Mouse (Mus musculus): ENCODE results near the gene Hnrnpf. TPM values are rescaled to one million over a fixed set of nuclear protein-coding genes. Genes with fewer than 3 reads are reported as not detected.

Hnrnpf gene
- polyA plus RNA-seq, 1 experiment = 112 TPM

DNA sequence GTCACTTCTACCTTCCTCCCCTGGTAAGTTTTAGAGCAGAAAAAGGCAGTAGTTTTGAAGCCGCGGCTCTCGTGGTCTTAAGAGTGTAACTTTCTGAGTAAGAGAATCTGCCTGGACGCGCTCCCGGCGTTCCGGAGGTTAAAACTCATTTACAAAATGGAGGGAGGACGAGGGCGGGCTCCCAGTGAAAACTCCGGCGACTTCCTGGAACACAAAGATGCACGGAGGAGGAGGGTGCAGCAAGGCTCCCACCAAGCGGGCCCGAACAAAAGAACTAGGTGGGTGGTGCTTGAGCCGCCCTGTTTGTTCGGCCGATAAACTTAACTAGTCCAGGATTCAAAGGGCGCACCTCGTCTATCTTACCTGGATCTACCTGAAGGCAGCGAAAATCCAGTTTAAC lies 17.5 kb downstream of the Hnrnpf start:
- Histone ChIP-seq H3K36me3 (replicated peaks; ENCODE audit: low read length) (peaks cover 56% of the 10 kb centered on the region), H3K9me3 (no peaks in the 10 kb centered on the region), H3K27me3 (replicated peaks) (no peaks in the 10 kb centered on the region), H3K4me1 (peaks cover 74% of the 10 kb centered on the region), H3K4me3 (replicated peaks) (peak overlapping the region; percentile 95)
- TF ChIP-seq FLI1 (IDR thresholded peaks at IDR 0.05; ENCODE audit: low read length) = no peak
- TF ChIP-seq GATA1 (IDR thresholded peaks at IDR 0.05; ENCODE audit: borderline replicate concordance, low read length) = no peak

DNA sequence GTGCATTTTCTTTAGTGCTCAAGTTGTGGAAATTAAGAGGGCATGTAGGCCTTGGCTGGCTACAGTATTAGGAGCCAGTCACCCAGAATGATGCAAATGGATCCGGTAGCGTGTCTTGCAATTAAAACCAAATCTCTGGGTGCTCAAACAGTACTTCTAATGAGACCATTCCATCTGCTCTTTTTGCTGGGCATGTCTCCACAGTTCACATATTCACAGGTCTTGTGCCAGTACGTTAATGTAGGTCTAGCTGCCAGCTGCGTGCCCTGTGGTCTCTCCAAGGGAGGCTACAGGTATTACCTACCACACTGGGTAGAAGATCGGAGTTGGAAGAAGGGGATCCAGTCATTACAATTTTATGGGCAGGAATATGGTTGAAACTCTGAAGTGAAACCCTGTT lies 17.9 kb downstream of the Hnrnpf start:
- peaks cover 59% of the 10 kb centered on the region for H3K36me3 ChIP-seq (replicated peaks; ENCODE audit: low read length)
- H3K4me3 ChIP-seq (replicated peaks) = peak overlapping the region; percentile 95
- H3K4me1 ChIP-seq = peaks cover 72% of the 10 kb centered on the region
- TF ChIP-seq FLI1 (IDR thresholded peaks at IDR 0.05; ENCODE audit: low read length) (no peak), GATA1 (IDR thresholded peaks at IDR 0.05; ENCODE audit: borderline replicate concordance, low read length) (no peak)
- H3K9me3 ChIP-seq = no peaks in the 10 kb centered on the region
- H3K27me3 ChIP-seq (replicated peaks) = no peaks in the 10 kb centered on the region

DNA sequence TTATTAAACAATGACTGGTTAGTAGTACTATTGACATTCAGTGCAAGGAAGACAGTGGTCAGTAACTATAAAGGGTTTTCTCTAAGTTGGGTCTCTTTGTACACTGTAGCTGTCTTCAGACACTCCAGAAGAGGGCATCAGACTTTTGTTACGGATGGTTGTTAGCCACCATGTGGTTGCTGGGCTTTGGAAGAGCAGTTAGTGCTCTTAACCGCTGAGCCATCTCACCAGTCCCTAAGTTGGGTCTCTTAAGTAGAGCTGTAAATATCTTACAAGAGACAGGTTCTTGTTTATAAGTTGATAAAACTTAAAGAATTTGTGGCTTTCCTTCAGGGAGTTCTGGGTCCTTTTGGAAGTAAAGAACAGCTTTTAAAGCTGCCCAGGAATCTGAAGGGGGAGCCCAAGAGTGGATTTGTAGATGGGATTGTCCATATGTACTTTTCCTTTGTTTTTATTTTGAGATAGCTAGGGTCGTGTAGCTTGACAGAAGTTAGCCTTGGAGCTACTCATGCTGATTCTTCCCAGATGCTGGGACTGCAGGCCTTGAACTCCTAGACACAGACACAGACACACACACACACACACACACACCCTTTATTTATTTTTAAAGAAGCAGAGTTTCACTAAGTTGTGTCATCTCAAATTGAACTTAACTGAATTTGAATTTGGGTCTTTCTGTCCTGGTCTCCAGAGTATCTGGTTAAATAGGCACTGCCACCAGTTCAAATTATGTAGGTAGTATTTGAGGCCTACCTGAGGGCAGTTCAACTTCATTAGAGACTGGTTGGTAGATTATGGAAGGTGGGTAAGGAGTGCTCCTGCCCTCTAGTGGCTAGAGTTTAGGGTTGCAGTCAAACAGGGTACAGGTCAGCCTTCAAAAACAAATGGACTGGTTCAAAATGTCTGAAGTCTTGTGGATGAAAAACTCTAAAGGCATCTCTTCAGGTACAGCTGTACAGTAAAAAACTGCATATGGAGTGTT lies 20.8 kb downstream of the Hnrnpf start:
- H3K27me3 ChIP-seq (replicated peaks) = no peaks in the 10 kb centered on the region
- no peaks in the 10 kb centered on the region for H3K9me3 ChIP-seq
- peak overlapping the region; percentile 15 for H3K4me3 ChIP-seq (replicated peaks)
- H3K36me3 ChIP-seq (replicated peaks; ENCODE audit: low read length) = peaks cover 58% of the 10 kb centered on the region
- peaks cover 45% of the 10 kb centered on the region for H3K4me1 ChIP-seq
- TF ChIP-seq FLI1 (IDR thresholded peaks at IDR 0.05; ENCODE audit: low read length) (no peak), GATA1 (IDR thresholded peaks at IDR 0.05; ENCODE audit: borderline replicate concordance, low read length) (no peak)

DNA sequence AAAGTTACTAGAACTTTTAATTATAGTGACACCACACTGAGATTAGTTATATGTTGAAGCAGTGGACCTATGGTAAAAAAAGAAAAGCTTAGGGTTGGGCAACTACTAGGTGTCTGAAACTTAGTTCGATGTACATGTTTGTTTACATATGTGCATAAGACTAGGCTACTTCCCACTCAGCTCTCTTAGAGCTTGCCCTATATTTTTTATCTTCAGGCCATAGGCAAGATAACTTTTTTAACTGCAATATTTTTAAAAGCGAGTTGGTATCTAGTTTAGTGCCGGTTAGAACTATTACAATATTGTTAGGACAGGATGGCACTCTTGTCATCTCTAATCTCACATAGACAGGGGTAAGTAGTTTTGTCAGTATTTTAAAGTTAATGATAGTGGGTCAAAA lies 21.9 kb downstream of the Hnrnpf start:
- Histone ChIP-seq H3K4me3 (replicated peaks) (no peak overlapping the region), H3K9me3 (no peaks in the 10 kb centered on the region), H3K27me3 (replicated peaks) (no peaks in the 10 kb centered on the region), H3K4me1 (peaks cover 44% of the 10 kb centered on the region), H3K36me3 (replicated peaks; ENCODE audit: low read length) (peaks cover 67% of the 10 kb centered on the region)
- TF ChIP-seq FLI1 (IDR thresholded peaks at IDR 0.05; ENCODE audit: low read length) (no peak), GATA1 (IDR thresholded peaks at IDR 0.05; ENCODE audit: borderline replicate concordance, low read length) (no peak)

DNA sequence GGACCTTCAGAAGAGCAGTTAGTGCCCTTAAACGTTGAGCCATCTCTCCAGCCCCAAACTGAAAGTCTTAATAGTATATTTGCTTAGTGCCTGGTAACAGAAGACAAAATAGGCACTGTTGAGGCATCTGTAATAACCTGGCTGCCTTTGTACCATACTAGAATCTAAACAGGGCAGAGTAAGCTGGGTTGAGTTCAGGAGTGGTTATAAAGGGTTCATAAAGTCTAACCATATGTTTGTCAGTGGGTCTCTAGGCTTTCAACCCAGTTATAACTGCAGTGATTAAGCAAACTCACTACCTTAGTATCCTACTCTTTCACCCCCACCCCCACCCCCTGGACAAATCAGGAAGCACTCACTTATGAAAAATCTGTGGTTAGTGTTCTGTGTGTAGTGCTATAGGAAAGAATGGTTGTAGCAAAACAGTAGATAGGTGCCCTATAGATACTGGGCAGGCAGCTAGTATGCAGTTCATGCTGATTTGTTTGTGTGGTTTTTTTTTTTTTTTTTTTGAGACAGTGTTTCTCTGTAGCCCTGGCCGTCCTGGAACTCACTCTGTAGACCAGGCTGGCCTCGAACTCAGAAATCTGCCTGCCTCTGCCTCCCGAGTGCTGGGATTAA lies 26.9 kb downstream of the Hnrnpf start:
- no peaks in the 10 kb centered on the region for H3K9me3 ChIP-seq
- TF ChIP-seq GATA1 (IDR thresholded peaks at IDR 0.05; ENCODE audit: borderline replicate concordance, low read length) (no peak), FLI1 (IDR thresholded peaks at IDR 0.05; ENCODE audit: low read length) (no peak)
- H3K36me3 ChIP-seq (replicated peaks; ENCODE audit: low read length) = peaks cover 70% of the 10 kb centered on the region
- H3K4me3 ChIP-seq (replicated peaks) = no peak overlapping the region
- no peaks in the 10 kb centered on the region for H3K27me3 ChIP-seq (replicated peaks)
- peaks cover 4% of the 10 kb centered on the region; the same call in 1 of the 2 replicates for H3K4me1 ChIP-seq

DNA sequence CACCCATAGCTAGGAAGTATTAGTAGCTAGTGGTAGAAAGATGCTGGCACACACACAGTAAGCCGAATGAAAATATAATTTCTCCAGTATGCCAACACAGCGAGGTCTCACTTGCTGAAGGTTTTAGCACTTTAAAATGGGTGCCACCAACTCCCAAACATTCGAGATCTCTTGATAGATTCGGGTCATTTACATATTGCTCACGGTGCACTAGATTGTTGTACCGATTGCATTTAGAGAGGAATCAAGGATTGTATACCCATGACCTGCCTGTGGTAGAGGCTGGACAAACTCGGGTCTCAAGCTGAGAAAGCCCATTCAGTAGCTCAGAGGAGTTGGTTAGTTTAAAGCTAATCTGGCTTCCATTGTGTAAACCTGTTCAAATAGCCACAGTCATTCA lies 27.8 kb downstream of the Hnrnpf start:
- peaks cover 5% of the 10 kb centered on the region for H3K4me1 ChIP-seq
- H3K9me3 ChIP-seq = no peaks in the 10 kb centered on the region
- H3K4me3 ChIP-seq (replicated peaks) = no peak overlapping the region
- peaks cover 71% of the 10 kb centered on the region for H3K36me3 ChIP-seq (replicated peaks; ENCODE audit: low read length)
- TF ChIP-seq FLI1 (IDR thresholded peaks at IDR 0.05; ENCODE audit: low read length) (no peak), GATA1 (IDR thresholded peaks at IDR 0.05; ENCODE audit: borderline replicate concordance, low read length) (no peak)
- no peaks in the 10 kb centered on the region for H3K27me3 ChIP-seq (replicated peaks)

DNA sequence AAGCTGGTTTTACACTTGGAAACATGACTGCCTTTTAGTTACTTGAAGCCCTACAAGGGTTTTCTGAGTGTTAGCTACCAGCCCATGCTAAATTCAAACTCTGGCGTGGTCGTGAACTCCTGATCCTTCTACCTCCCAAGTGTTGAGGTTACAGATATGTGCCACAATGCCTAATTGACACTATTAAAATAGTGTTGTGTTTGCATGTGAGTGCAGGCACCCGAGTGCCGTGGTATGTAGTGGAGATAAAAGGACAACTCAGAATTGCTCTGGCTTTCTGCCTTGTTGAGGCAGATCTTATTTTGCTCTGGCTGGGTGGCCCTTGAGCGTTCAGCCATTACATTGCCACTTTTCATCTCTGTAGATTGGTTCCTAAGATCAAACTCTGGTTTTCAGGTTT lies 28.6 kb downstream of the Hnrnpf start:
- TF ChIP-seq GATA1 (IDR thresholded peaks at IDR 0.05; ENCODE audit: borderline replicate concordance, low read length) (no peak), FLI1 (IDR thresholded peaks at IDR 0.05; ENCODE audit: low read length) (no peak)
- Histone ChIP-seq H3K36me3 (replicated peaks; ENCODE audit: low read length) (peaks cover 73% of the 10 kb centered on the region), H3K27me3 (replicated peaks) (no peaks in the 10 kb centered on the region), H3K4me3 (replicated peaks) (no peak overlapping the region), H3K9me3 (no peaks in the 10 kb centered on the region), H3K4me1 (peaks cover 6% of the 10 kb centered on the region)

DNA sequence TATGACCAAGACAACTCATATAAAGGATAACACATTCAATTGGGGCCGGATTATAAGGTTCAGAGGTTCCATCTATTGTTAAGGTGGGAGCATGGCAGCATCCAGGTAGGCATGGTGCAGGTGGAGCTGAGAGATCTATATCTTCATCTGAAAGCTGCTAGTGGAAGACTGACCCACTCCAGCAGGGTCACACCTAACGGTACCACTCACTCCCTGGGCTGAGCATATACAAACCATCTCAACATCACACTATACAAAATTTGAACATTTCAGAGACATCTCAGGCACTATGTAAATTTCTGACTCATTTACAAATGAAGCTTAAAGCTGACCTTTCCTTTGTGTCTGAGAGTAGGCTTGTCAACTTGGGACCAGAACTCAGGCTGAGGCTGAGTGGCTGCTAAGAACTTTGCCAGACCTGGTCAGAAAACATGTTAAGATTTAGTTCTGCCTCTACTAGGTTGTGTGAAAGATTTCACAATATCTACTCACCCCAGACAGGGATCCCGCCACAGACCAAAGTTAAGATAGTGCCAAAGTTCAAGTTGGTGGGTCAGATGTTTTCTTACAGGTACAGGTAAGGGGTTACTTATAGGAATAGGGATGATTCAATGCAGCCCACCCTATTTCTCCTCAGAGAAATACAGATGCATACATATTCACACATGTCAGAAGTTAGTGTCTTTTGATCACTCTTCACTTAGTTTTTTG lies 30.0 kb downstream of the Hnrnpf start:
- Histone ChIP-seq H3K4me1 (peaks cover 6% of the 10 kb centered on the region), H3K36me3 (replicated peaks; ENCODE audit: low read length) (peaks cover 80% of the 10 kb centered on the region), H3K4me3 (replicated peaks) (no peak overlapping the region), H3K27me3 (replicated peaks) (no peaks in the 10 kb centered on the region), H3K9me3 (no peaks in the 10 kb centered on the region)
- TF ChIP-seq FLI1 (IDR thresholded peaks at IDR 0.05; ENCODE audit: low read length) (no peak), GATA1 (IDR thresholded peaks at IDR 0.05; ENCODE audit: borderline replicate concordance, low read length) (no peak)

DNA sequence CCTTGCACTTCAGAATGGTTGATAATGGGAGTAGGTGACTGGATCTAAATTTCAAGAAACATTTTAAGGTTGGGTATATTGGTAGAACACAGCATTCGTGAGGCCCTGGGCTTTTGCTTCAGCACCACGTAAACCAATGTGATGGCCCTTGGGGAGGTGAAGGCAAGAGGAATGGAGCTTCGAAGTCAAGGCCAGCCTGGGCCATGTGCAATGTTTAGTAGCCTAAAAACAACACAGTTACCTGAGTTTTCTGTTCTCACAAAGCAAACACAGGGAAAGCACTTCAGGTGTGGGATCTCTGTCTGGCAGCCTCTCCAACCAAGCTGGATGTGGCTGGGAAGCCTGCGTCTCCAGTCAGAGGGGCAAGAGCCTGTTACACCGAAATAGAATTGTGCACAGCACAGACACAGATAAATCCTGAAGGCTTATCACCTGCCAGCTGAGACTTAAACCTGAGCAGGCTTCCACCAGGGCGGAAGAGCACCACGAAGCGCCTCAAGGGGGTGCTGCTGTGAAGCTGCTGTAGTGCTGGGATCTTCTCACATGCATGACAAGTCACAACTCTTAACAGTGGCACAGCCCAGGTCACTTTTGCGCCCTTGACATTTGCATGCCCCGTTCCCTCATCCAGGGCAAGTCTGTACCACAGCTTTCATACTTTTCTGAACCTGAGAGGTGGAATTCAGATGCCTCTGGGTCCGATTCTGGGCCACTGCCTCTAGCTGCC lies 32.4 kb downstream of the Hnrnpf start:
- Histone ChIP-seq H3K27me3 (replicated peaks) (no peaks in the 10 kb centered on the region), H3K4me1 (peaks cover 6% of the 10 kb centered on the region), H3K9me3 (no peaks in the 10 kb centered on the region), H3K4me3 (replicated peaks) (no peak overlapping the region), H3K36me3 (replicated peaks; ENCODE audit: low read length) (peaks cover 61% of the 10 kb centered on the region)
- TF ChIP-seq GATA1 (IDR thresholded peaks at IDR 0.05; ENCODE audit: borderline replicate concordance, low read length) (no peak), FLI1 (IDR thresholded peaks at IDR 0.05; ENCODE audit: low read length) (no peak)
